Mouse (Mus musculus) hindbrain, embryonic 14.5 days (tissue): ENCODE measurements around the gene Sars2. TPM values are rescaled to one million over a fixed set of nuclear protein-coding genes. Genes with fewer than 3 reads are reported as not detected.
"Not testable (repeated sequence)": the region's sequence is repeated elsewhere in the genome, so short reads cannot be mapped to it uniquely, and the experiment has no call there.

ENCODE experiments used
- ATAC-seq: fragments of 200-750 bp; cut with Nextera tagmentation; 2 replicates; pipeline ENCODE4 v1.8.0; 2017; ENCODE audit warnings: moderate number of reproducible peaks, mild to moderate bottlenecking, moderate TSS enrichment, moderate library complexity; ENCODE audit not compliant: low FRiP score
- DNase-seq: peaks from one replicate; pipeline ENCODE4 v3.0.0-alpha.2; 2015; ENCODE audit warnings: low spot score
- H3K27ac ChIP-seq: fragments of 300-500 bp; sonication (generic); 2 replicates; pipeline ENCODE4 v1.5.1; 2014; ENCODE audit warnings: mild to moderate bottlenecking, moderate library complexity
- H3K27me3 ChIP-seq: fragments of 300-500 bp; sonication (generic); 2 replicates; pipeline ENCODE4 v1.6.1; 2014; ENCODE audit warnings: mild to moderate bottlenecking, low read length, mixed read lengths; ENCODE audit not compliant: control insufficient read depth, insufficient read depth
- H3K36me3 ChIP-seq: fragments of 300-500 bp; sonication (generic); replicated peaks from 2 replicates; pipeline ENCODE4 v1.6.1; 2014; ENCODE audit not compliant: control insufficient read depth, insufficient read depth
- H3K4me1 ChIP-seq: fragments of 300-500 bp; sonication (generic); replicated peaks from 2 replicates; pipeline ENCODE4 v1.6.1; 2014; ENCODE audit warnings: antibody characterized with exemption, low read length, mixed read lengths; ENCODE audit not compliant: control insufficient read depth, insufficient read depth
- H3K4me2 ChIP-seq: fragments of 300-500 bp; sonication (generic); replicated peaks from 2 replicates; pipeline ENCODE4 v1.6.1; 2014; ENCODE audit warnings: mild to moderate bottlenecking, moderate library complexity
- H3K4me3 ChIP-seq: fragments of 300-500 bp; sonication (generic); replicated peaks from 2 replicates; pipeline ENCODE4 v1.5.1; 2014; ENCODE audit warnings: mild to moderate bottlenecking, low read length
- H3K9ac ChIP-seq: fragments of 300-500 bp; sonication (generic); 2 replicates; pipeline ENCODE4 v1.6.1; 2014
- H3K9me3 ChIP-seq: fragments of 300-500 bp; sonication (generic); 2 replicates; pipeline ENCODE4 v1.6.1; 2016; ENCODE audit warnings: low read length; ENCODE audit not compliant: control insufficient read depth
- WGBS: fragments of 180-500 bp; shearing (Covaris S2); extraction: QIAGEN DNeasy Blood & Tissue Kit; methylation state at CpG from one replicate; pipeline ENCODE4 v1.1.7; 2014; 5-methylcytosine and 5-hydroxymethylcytosine counted together
- polyA plus RNA-seq: library from polyadenylated mRNA; unstranded; fragments of >200 nt; fragmentation: Nextera tagmentation; extraction: Ambion mirVana; gene quantifications from 2 replicates; pipeline ENCODE4 v1.2.1, GENCODE M21; 2014

Sars2 gene
- 16.6 and 18.2 TPM in 2 replicates for polyA plus RNA-seq

GRCm38 (mm10) chr7:28741709-28742438 lies at the start of gene Sars2, which contains the start of gene Mrps12:
Sars2 (plus strand) TSS chr7:28741992.
Mrps12 (minus strand) TSS chr7:28741820.
- ATAC-seq (peak; percentile 98), DNase-seq (peak; percentile 97)
- H3K9me3 ChIP-seq = no peaks in the 10 kb centered on the region
- H3K9ac ChIP-seq = peak within 1 kb of the TSS; percentile 58
- H3K4me3 ChIP-seq = peak within 1 kb of the TSS; percentile 61
- peaks cover 31% of the 10 kb centered on the region for H3K36me3 ChIP-seq
- H3K27ac ChIP-seq = peak within 1 kb of the TSS; percentile 79
- peaks cover 11% of the 10 kb centered on the region for H3K4me1 ChIP-seq
- peak within 1 kb of the TSS; percentile 65 for H3K4me2 ChIP-seq
- under 1% methylated on average over 39 of the region's 39 CpGs for WGBS
- no peaks in the 10 kb centered on the region for H3K27me3 ChIP-seq

- Histone ChIP-seq H3K9ac (peak within 1 kb of the TSS; percentile 68), H3K4me3 (peak within 1 kb of the TSS; percentile 49), H3K4me1 (peaks cover 7% of the 10 kb centered on the region; the same call in 1 of the 2 replicates), H3K4me2 (peak within 1 kb of the TSS; percentile 87), H3K27ac (no peak within 1 kb of the TSS), H3K9me3 (no peaks in the 10 kb centered on the region), H3K27me3 (peaks cover 5% of the 10 kb centered on the region; the same call in 1 of the 2 replicates), H3K36me3 (no peaks in the 10 kb centered on the region)
- ATAC-seq = peak; percentile 66
- DNase-seq = no peak
- 25% methylated on average over 30 of the region's 30 CpGs for WGBS
These were observed 49.1 kb upstream of the Sars2 start, which contains the start of gene Fbxo27 for GRCm38 (mm10) chr7:28692545-28693320. Fbxo27 (plus strand) TSS chr7:28692849.

- Histone ChIP-seq H3K27me3 (peaks cover 5% of the 10 kb centered on the region; the same call in 1 of the 2 replicates), H3K36me3 (no peaks in the 10 kb centered on the region), H3K9me3 (no peaks in the 10 kb centered on the region), H3K4me3 (peak overlapping the region; percentile 49), H3K27ac (no peak overlapping the region), H3K4me1 (peaks cover 7% of the 10 kb centered on the region; the same call in 1 of the 2 replicates), H3K9ac (peak overlapping the region; percentile 68), H3K4me2 (peak overlapping the region; percentile 87)
- DNase-seq (peak; percentile 76), ATAC-seq (peak; percentile 89)
- WGBS = under 1% methylated on average over 38 of the region's 38 CpGs
These were observed 48.3 kb upstream of the Sars2 start for GRCm38 (mm10) chr7:28693321-28693966.

GRCm38 (mm10) chr7:28694423-28694822 lies 47.4 kb upstream of the Sars2 start:
- no peaks in the 10 kb centered on the region for H3K36me3 ChIP-seq
- H3K9me3 ChIP-seq = no peaks in the 10 kb centered on the region
- peak overlapping the region; percentile 87 for H3K4me2 ChIP-seq
- peaks cover 5% of the 10 kb centered on the region; the same call in 1 of the 2 replicates for H3K27me3 ChIP-seq
- peaks cover 7% of the 10 kb centered on the region; the same call in 1 of the 2 replicates for H3K4me1 ChIP-seq
- H3K4me3 ChIP-seq = no peak overlapping the region
- H3K9ac ChIP-seq = no peak overlapping the region
- ATAC-seq = no peak
- H3K27ac ChIP-seq = no peak overlapping the region
- DNase-seq = no peak
- WGBS = 7% methylated on average over 14 of the region's 14 CpGs

GRCm38 (mm10) chr7:28694966-28695511 lies 46.8 kb upstream of the Sars2 start:
- Histone ChIP-seq H3K4me1 (peaks cover 7% of the 10 kb centered on the region; the same call in 1 of the 2 replicates), H3K9me3 (no peaks in the 10 kb centered on the region), H3K36me3 (no peaks in the 10 kb centered on the region), H3K27me3 (peaks cover 5% of the 10 kb centered on the region; the same call in 1 of the 2 replicates), H3K4me3 (no peak overlapping the region), H3K9ac (no peak overlapping the region), H3K4me2 (no peak overlapping the region), H3K27ac (no peak overlapping the region)
- DNase-seq = no peak
- ATAC-seq = no peak
- 68% methylated on average over 8 of the region's 8 CpGs for WGBS

GRCm38 (mm10) chr7:28697277-28697676 lies 44.5 kb upstream of the Sars2 start:
- H3K4me2 ChIP-seq = no peak overlapping the region
- H3K4me3 ChIP-seq = no peak overlapping the region
- no peaks in the 10 kb centered on the region for H3K9me3 ChIP-seq
- 93% methylated on average over 11 of the region's 11 CpGs for WGBS
- no peaks in the 10 kb centered on the region for H3K36me3 ChIP-seq
- no peak for ATAC-seq
- H3K27me3 ChIP-seq = peaks cover 5% of the 10 kb centered on the region; the same call in 1 of the 2 replicates
- peaks cover 7% of the 10 kb centered on the region; the same call in 1 of the 2 replicates for H3K4me1 ChIP-seq
- no peak overlapping the region for H3K9ac ChIP-seq
- no peak for DNase-seq
- H3K27ac ChIP-seq = no peak overlapping the region

GRCm38 (mm10) chr7:28700269-28700668 lies 41.5 kb upstream of the Sars2 start:
- H3K9me3 ChIP-seq = no peaks in the 10 kb centered on the region
- no peaks in the 10 kb centered on the region; the same call in 1 of the 2 replicates for H3K27me3 ChIP-seq
- H3K4me2 ChIP-seq = no peak overlapping the region
- ATAC-seq = no peak
- 98% methylated on average over 4 of the region's 4 CpGs for WGBS
- H3K27ac ChIP-seq = no peak overlapping the region
- H3K36me3 ChIP-seq = no peaks in the 10 kb centered on the region
- no peak overlapping the region for H3K9ac ChIP-seq
- no peak for DNase-seq
- H3K4me3 ChIP-seq = no peak overlapping the region
- H3K4me1 ChIP-seq = no peaks in the 10 kb centered on the region

GRCm38 (mm10) chr7:28701306-28701705 lies 40.5 kb upstream of the Sars2 start:
- not testable (repeated sequence) for ATAC-seq
- 96% methylated on average over 12 of the region's 12 CpGs for WGBS

More at GRCm38 (mm10) chr7:28701306-28701705, 40.5 kb upstream of the Sars2 start:
- H3K27ac ChIP-seq, H3K27me3 ChIP-seq, H3K4me1 ChIP-seq, H3K9ac ChIP-seq, H3K4me3 ChIP-seq, H3K4me2 ChIP-seq, DNase-seq, H3K9me3 ChIP-seq, H3K36me3 ChIP-seq: not testable (repeated sequence)
